Mouse (Mus musculus): ENCODE measurements around the gene Kif6.
A peak's percentile ranks its signal among the peaks of the same experiment; 100 is the strongest.

Gene Kif6

DNA sequence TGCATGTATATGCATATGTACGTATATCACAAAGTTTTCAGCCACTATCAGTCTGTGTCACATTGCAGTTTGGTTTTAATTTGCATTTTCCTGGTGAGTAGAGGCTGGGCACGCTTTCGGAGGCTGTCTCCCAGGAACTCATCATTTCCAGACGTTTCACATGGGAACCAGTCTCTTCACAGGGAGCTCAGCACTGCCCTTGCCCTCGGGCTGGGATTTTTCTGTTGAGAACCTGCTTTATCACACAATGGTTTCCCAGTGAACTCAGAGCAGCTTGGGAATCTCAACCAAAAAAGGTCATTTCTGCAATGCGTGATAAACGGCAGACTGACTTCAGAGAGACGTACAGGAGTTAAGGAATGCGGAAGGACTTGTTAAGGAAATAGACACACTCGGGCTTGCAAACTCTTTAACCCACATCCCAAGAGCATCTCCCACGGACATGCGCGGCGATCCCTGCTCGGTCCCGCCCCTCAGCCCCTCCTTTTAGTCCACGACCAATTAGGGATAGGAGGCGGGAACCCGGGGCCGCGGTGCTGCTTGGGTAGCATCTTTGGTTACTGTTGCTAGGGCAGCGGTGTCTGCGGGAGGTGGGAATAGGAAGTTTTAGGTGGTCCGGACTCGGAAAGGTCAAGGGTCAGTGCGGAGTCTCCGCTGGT is at the start of gene Kif6:
Kif6 (plus strand) TSS at position 560 of the 659 bp plus-strand sequence.
- peak; percentile 20 for DNase-seq (ENCODE audit: low read depth, low spot score)

DNA sequence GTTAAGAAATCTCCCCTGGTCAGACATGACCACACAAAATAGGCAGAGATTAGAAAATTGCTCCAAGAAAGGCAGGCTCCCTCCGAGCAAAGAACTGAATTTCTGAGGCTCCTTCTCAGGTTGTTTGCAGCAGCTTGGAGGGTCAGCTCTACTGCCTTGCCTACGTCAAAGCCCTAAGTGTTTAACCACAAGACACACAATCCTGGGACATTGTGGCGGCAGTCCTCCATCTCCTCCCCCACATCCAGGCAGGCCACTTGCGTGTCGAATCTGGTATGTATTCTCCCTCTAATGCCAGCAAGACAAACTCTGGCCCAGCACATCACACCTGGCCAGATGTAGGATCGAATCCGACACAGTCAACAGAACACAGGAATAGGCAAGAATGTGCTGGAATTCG is 46.2 kb upstream of the Kif6 start:
- DNase-seq (ENCODE audit: low read depth, low spot score): no peak

DNA sequence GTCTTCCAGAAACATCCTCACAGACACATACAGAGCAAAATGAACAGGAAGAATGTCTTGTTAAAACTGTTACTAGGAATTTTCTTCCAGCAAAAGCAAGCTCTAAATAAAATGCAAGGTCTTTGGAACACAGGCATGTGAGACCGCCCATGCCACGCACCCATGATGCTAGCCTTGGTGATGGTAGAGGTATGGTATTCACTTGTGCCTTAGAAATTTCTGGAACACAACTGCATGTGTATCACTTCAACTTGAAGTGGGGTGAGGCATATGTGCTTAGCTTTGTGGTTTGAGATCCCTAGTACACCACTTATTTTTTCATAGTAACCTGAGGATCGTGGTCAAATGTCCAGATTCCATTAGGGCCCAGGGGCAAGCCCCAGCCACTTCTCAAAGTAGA is 37.6 kb upstream of the Kif6 start:
- no peak for DNase-seq (ENCODE audit: low read depth, low spot score)

DNA sequence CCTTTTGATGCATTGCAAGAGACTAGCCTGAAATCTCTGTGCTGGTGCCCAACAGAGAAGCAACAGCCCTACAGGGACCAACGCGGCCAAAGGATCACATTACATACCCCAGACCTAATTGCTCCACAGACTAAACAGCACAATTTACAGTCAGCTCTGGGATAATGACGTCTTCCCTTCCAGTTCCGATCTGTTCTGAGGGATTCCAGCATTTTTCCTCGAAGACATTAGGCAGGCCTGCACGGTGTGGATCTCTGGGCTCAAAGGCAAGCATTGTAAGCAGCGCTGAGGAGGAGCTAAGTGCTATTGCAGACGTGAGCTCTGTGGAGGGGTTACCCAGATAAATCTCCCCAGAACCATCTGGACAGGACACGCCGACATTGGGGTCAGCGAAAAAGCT is 32.5 kb upstream of the Kif6 start:
- DNase-seq (ENCODE audit: low read depth, low spot score): no peak

GRCm38 (mm10) chr17:49590051-49590450 is 24.9 kb upstream of the Kif6 start:
- no peak for DNase-seq (ENCODE audit: low read depth, low spot score)

DNA sequence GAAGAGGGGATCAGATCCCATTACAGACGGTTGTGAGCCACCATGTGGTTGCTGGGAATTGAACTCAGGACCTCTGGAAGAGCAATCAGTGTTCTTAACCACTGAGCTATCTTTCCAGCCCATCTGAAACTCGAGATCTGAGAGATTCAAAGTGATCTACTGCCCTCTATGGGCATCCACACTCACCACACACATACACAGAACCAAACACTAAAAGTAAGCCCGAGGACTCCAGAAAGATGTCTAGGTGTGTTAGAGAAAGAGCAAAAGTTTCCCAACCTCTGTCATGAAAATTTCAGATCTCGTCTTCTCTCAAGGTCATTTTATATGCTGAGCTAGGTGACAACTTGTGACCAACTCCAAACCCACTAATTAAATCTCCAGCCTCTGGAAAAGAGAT is 9.5 kb upstream of the Kif6 start:
- DNase-seq (ENCODE audit: low read depth, low spot score): no peak

GRCm38 (mm10) chr17:49607351-49608027 is 7.4 kb upstream of the Kif6 start:
- no peak for DNase-seq (ENCODE audit: low read depth, low spot score)

GRCm38 (mm10) chr17:49610296-49610695 is 4.6 kb upstream of the Kif6 start:
- DNase-seq (ENCODE audit: low read depth, low spot score): no peak

DNA sequence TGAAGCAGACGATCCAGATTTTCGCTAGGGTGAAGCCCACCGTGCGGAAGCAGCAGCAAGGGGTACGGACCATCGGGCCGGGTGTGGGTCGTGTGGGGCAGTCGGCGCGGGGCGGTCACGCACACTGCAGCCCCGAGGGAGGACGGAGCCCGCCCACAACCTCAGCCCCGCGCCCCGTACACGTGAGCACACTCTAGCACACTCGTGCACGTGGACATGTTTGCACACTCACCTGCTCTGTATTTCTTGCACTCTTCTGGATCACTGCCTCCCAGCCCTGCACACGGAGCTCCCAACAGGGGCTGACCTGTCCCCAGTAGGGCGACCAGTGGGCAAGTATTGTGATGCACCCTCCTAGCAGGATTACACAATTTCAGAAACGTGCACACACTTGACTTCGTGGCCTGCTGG is 310 bp downstream of the Kif6 start:
- no peak for DNase-seq (ENCODE audit: low read depth, low spot score)

- no peak for DNase-seq (ENCODE audit: low read depth, low spot score)
Measured at GRCm38 (mm10) chr17:49624572-49624971, 9.6 kb downstream of the Kif6 start.

GRCm38 (mm10) chr17:49627011-49627794 is 12.3 kb downstream of the Kif6 start:
- no peak for DNase-seq (ENCODE audit: low read depth, low spot score)

GRCm38 (mm10) chr17:49628875-49629274 is 13.9 kb downstream of the Kif6 start:
- no peak for DNase-seq (ENCODE audit: low read depth, low spot score)

DNA sequence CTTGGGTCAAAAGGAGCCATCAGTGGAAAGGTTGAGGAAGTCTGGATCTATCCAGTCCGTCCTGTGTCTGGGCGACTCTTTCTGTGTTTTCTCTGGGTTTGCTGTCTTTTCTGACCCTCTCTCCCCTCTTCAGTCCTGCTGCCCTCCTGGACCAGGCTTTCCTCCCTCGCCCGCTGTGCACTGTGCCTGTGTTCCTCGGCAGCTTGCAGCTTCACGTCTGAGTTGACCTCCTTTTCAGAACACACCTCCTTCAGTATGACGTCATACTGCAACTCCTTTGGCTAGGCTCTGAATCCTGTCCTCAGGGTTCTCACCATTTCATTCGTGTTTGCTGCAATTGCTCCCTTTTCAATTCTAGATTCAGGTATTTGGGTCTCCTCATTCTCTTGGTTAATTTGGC is 18.1 kb downstream of the Kif6 start:
- no peak for DNase-seq (ENCODE audit: low read depth, low spot score)

DNA sequence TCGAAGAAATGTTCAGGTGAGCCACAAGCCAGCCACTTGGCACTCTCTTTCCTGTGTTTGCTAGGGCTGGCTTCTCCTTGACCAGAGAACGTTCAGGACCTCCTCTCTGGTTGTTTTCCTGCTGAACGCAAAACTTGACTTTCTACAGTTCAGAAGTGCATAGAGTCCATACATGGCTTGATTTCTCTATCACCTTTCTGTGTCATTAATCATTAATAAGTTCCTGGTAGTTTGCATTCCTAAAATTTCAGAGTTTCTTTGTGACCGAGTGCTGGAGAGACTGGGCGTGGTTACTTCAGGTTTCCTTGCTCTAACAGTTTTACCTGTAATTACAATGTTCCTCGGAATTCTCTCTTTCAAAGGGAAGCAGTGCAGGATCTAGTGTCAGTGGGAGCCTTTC is 27.0 kb downstream of the Kif6 start:
- DNase-seq (ENCODE audit: low read depth, low spot score): no peak

GRCm38 (mm10) chr17:49642336-49642735 is 27.4 kb downstream of the Kif6 start:
- no peak for DNase-seq (ENCODE audit: low read depth, low spot score)

DNA sequence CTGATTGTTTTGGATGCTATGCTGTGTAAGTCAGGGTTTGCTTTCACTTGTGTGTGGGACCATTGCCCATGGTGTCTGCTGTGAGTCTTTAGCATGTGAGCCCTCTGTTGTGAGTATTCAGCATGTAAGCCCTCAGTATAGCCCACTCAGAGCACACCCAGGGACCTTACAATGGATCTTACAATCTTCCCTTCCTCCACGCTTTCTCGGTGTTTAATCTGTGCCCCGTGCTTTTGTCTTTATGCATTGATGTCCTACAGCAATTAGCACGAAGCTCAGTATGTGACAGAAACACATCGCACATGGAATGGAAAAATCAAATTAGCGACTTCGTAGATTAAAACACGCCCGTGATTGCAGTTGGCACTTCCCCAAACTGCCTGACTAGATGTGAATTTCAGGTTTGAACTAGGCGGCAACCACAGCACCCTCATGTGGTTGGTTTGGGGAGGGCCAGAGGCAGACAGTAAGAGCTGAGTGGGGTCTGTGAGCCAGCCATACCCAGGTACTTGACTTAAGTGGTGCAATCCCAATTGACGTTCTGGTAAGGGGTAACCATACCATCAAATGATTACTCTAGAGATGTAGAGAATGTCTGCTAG is 28.1 kb downstream of the Kif6 start:
- no peak for DNase-seq (ENCODE audit: low read depth, low spot score)

GRCm38 (mm10) chr17:49646267-49646666 is 31.3 kb downstream of the Kif6 start:
- no peak for DNase-seq (ENCODE audit: low read depth, low spot score)

DNA sequence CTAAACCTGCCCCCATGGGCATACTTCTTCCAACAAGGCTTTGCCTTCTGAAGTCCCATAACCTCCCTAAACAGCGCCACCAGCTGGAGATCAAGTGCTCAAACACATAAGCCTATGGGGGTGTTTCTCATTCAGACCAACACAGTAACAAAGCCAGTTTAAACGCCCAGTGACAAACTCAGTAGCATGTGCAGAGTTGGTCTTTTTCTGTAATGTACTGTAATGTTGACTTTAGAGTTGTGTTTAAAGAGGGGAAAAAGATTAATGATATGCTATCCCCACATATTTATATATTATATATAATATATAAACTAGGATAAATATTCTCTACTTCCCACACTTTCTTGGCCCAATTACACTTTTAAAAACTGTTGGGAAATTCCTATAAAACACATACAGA is 34.0 kb downstream of the Kif6 start:
- no peak for DNase-seq (ENCODE audit: low read depth, low spot score)

- DNase-seq (ENCODE audit: low read depth, low spot score): no peak
Measured at GRCm38 (mm10) chr17:49649394-49649793, 34.5 kb downstream of the Kif6 start.

- DNase-seq (ENCODE audit: low read depth, low spot score): no peak
Measured at GRCm38 (mm10) chr17:49650366-49650765, 35.4 kb downstream of the Kif6 start.

GRCm38 (mm10) chr17:49652357-49652756 is 37.4 kb downstream of the Kif6 start:
- DNase-seq (ENCODE audit: low read depth, low spot score): no peak

DNA sequence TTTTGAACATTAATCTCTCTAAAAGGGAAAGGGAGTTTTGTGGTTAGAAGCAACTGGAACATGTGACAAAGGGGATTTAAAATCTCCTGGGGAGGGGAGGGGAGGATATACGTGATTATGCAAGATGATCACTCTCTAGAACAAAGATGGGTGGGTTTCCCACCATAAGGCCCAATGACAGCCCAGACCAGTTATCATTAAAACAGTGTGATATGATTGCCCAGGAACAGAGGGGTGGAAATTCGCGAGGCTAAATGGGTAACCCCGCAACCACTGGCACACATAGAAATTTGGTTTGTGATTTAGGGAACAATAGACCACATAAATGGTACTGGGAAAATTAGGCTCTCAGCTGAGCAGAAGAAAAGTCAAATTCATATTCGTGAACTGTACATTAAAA is 37.9 kb downstream of the Kif6 start:
- DNase-seq (ENCODE audit: low read depth, low spot score): no peak

Measured in retina, adult 2 months (tissue).